Mouse (Mus musculus): ENCODE results near the gene Inca1.

The Inca1 gene

DNA sequence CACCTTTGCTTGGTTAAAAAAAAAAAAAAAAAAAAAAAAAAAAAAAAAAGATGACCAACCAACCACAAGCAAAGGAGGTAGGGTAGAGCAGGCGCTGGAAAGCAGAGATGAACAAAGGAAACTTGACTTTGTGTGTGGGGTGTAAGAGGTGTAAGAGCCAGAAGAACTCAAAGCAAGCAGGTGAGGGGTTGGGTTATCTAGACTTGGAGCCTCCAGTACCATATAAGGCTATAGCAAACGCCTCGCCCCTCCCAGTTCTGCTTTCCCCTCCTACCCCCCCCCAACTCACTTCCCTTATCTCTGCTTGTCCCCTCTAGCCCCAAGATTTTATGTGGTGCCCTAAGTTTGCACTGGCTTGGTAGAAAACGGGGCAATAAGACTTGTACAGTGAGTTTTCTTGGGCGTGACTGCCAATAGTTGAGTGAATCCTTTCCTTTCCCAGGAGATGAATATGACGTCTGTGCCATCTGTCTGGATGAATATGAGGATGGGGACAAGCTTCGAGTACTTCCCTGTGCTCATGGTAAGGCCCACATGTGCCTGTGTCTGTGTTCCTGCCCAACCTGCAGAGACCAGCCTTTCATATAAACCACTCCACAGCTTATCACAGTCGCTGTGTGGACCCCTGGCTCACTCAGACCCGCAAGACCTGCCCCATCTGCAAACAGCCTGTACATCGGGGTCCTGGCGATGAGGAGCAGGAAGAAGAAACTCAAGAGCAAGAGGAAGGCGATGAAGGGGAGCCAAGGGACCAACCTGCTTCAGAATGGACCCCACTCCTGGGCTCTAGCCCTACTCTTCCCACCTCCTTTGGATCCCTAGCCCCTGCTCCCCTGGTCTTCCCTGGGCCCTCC is 49.4 kb downstream of the Inca1 start:
- DNase-seq, result peak; percentile 61

DNA sequence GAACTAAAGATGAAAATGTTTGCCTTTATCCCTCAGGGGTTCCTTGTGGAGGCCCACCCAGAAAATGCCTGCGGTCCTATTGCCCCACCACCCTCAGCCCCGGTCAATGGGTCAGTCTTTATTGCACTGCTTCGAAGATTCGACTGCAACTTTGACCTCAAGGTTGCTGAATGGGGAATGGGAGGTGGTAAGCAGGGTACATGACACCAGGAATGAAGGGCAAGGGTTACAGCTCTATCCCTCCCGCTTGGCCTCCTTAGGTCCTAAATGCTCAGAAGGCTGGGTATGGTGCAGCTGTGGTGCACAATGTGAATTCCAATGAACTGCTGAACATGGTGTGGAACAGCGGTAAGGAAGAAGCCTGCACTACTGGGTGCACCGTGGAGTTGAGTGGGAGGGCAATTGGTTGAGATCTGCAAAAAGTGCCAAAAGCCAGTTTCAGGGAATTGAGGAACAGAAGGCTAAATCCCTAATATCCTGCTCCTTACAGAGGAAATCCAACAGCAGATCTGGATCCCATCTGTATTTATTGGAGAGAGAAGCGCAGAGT is 50.7 kb downstream of the Inca1 start:
- no peak for DNase-seq

- DNase-seq, result no peak
These were observed 51.4 kb downstream of the Inca1 start for GRCm38 (mm10) chr11:70648512-70648911.

- peak; percentile 55 for DNase-seq
These were observed 52.1 kb downstream of the Inca1 start for GRCm38 (mm10) chr11:70647716-70648420.

DNA sequence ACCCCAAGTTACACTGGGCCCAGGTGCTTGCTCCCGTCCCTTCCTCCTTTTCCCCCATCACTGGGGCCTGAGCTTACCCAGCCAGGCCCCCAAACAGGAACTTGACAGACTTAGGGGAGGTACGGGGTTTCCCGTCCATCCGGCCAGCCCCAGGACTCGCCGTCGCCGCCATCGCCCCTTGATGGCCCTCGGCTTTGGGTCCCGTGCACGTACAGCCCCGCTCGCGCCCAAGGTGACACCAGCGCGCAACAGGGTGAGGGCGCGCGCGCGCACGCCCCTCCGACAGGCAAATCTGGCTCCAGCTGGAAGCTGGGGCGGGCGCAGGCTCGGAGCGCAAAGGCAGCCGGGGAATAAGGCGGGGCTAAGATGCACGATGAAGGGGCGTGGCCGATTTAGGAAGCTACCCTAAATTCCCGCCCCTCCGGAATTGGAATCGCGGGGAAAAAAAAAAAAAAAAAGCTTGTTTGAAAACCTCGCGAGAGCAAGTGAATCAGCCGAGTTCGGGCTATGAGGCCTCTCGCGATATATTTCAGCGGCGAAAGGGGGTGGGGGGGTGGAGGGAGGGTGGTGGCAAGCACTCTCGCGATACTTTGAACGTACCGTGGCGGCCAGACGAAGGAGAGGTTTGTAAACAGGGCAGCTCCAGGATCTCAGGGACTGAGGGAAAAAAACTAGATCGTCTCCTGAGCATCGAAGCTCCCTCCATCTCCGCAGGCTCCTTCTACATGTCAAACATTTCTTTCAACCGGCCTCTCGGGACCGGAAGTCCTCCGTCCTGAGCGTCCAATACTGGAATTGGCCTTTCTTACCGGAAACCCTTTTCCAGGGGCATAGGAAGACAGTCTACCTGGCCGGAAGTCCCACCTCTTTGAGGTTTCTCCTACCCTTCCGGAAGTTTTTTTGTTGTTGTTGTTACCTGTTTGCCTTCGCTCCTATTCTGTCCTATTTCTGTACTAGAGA is 53.0 kb downstream of the Inca1 start, which contains the start of the genes Rnf167 and Slc25a11:
Gene Rnf167, plus strand, starts transcription at position 545 of the 960 bp plus-strand sequence.
Gene Slc25a11, minus strand, starts transcription at position 789 of the 960 bp plus-strand sequence.
- peak; percentile 98 for DNase-seq

DNA sequence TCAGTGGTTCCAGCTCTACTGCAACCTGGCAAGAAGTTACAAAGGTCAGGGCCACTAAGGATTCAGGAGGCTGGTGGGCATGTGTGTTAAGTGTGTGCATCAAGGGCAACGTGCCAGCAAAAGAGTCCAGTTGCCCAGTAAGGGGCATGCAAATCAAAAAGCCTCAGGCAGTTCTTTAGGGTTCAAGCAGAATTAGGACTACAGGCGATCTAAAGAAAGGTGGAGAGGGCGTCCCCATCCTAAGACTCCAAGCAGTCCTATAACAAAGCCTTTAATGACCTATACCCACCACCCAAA is 53.7 kb downstream of the Inca1 start:
- DNase-seq, result no peak

DNA sequence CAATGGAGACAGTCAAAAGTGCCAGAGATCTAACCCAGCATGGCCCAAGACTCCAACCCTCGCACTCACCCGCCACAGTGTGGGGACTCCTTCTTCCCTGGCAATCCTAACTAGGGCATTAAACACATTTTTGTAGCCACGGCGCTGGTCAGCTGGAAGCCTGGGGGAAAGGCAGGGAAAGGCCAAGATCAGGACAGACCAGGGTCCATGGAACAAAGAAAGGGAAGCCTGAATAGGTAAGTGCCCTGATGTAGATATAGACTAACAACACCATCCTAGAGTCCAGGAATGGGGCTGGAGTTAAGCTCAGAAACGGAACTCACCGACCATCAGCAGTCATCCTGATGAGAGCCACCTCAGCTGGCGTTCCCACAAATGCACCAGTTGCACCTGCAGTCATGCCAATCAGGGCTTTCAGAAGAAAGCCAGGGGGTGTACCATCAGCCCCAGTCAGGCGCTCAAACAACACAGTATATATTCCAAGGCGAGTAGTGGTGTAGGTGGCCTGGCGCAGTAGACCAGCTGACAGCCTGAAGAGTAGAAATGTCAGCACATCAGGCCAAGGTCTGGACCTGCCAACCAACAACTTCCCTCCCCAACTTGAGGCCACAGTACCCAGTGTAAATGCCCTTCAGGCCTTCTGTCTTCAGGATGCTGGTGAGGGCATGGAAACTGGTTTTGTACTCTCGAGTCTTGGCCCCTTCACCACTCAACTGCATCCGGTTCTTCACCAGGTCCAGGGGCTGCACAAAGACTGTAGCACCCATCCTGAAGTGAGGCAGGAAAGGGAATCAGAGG is 54.3 kb downstream of the Inca1 start:
- no peak for DNase-seq

- DNase-seq, result no peak
These were observed 55.3 kb downstream of the Inca1 start for GRCm38 (mm10) chr11:70644564-70645103.

GRCm38 (mm10) chr11:70643051-70643450 is 56.9 kb downstream of the Inca1 start:
- no peak for DNase-seq

DNA sequence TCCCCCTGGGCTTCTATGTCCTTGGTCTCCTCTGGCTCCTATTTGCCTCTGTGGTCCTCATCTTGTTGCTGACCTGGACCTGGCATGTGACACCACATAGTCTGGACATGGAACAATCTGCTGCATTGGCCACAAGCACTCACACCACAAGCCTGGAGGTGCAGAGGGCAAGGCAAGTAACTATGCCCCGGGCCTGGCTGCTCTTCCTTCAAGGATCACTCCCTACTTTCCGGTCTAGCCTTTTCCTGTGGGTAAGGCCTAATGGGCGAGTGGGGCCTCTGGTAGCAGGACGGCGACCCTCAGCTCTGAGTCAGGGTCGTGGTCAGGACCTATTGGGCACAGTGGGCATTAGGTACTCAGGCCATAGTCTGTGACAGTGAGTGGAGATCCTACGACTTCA is 58.7 kb downstream of the Inca1 start:
- no peak for DNase-seq

DNA sequence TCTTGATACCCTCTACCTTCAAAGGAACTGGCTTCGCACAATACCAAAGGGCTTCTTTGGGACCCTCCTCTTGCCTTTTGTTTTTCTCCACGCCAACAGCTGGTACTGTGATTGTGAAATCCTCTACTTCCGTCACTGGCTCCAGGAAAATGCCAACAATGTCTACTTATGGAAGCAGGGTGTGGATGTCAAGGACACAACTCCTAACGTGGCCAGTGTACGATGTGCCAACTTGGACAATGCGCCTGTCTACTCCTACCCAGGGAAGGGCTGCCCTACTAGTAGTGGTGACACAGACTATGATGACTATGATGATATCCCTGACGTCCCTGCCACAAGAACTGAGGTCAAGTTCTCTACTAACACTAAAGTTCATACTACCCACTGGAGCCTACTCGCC is 60.0 kb downstream of the Inca1 start:
- DNase-seq, result no peak

DNA sequence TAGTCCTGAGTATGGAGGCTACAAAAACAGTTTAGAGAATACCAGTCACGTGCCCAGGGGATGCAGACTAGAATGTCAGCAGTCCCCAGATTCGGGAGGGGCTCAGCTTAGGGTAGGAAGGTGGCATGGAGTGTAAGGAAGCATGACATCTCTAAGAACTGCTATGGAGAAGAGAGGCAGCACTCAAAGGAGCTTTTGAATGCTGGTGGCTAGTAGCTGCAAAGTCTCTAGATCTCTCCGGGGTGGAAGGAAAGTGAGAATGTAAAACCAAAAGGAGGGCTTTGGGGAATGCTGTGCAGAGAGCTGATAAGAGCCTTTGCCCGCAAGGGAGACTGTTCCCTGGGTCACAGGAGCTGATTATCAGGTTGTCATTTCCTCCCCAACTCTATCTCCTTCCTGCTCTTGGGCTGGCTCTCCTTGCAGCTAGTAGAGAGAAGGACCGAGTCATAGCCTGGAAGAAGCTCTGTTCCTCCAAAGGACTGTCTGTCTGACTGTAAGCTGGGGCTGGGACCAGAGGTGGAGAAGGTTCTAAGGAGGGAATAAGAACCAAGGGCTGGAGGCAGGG is 61.2 kb downstream of the Inca1 start, which contains the start of gene Gp1ba:
Gene Gp1ba, plus strand, starts transcription at position 409 of the 565 bp plus-strand sequence.
- peak; percentile 75 for DNase-seq
